Mouse (Mus musculus): ENCODE results near the gene Cd300ld5. TPM values are rescaled to one million over a fixed set of nuclear protein-coding genes. Genes with fewer than 3 reads are reported as not detected.
"Not testable (repeated sequence)": the region's sequence is repeated elsewhere in the genome, so short reads cannot be mapped to it uniquely, and the experiment has no call there.

Cd300ld5 gene
- 0.82 TPM in 1 of 2 replicates, not detected in the other for total RNA-seq (2014; rRNA removed)
- not detected in 2 replicates for polyA plus RNA-seq (2015; fragmentation: Nextera tagmentation; extraction: Ambion mirVana)

- ATAC-seq (ENCODE audit: low FRiP score); H3K4me2 ChIP-seq (ENCODE audit: low read depth, low read length, poor library complexity, severe bottlenecking); H3K4me3 ChIP-seq (ENCODE audit: low read depth, low read length): not testable (repeated sequence)
These were observed at the start of gene Cd300ld5 for GRCm38 (mm10) chr11:115037669-115038068. Gene Cd300ld5, minus strand, starts transcription at chr11:115037769.

GRCm38 (mm10) chr11:115086213-115086612 lies 48.6 kb upstream of the Cd300ld5 start:
- no peak overlapping the region for H3K4me2 ChIP-seq (ENCODE audit: low read depth, low read length, poor library complexity, severe bottlenecking)
- TF ChIP-seq CTCF (IDR thresholded peaks at IDR 0.05) = no peak
- no peak overlapping the region for H3K4me3 ChIP-seq (ENCODE audit: low read depth, low read length)
- peaks cover 12% of the 10 kb centered on the region; the same call in 1 of the 2 replicates for H3K27me3 ChIP-seq (ENCODE audit: insufficient read depth, low read length)
- H3K9me3 ChIP-seq (ENCODE audit: low read length) = no peaks in the 10 kb centered on the region
- H3K4me1 ChIP-seq (ENCODE audit: insufficient read depth, low read length) = 0 out of 2 replicates have a peak, but pooled peaks cover 6% of the 10 kb centered on the region
- ATAC-seq (ENCODE audit: low FRiP score) = no peak
- H3K36me3 ChIP-seq (ENCODE audit: insufficient read depth, low read length) = no peaks in the 10 kb centered on the region
- H3K27ac ChIP-seq (ENCODE audit: low read depth, low read length) = no peak overlapping the region
- H3K9ac ChIP-seq (replicated peaks; ENCODE audit: low read length, poor library complexity, severe bottlenecking) = no peak overlapping the region
- no peak for DNase-seq (ENCODE audit: low spot score)
- WGBS = 76% methylated on average over 7 of the region's 7 CpGs

More at GRCm38 (mm10) chr11:115037669-115038068, at the start of gene Cd300ld5:
- H3K4me1 ChIP-seq (ENCODE audit: insufficient read depth, low read length); H3K27me3 ChIP-seq (ENCODE audit: insufficient read depth, low read length); DNase-seq (ENCODE audit: low spot score); H3K27ac ChIP-seq (ENCODE audit: low read depth, low read length); H3K9ac ChIP-seq (replicated peaks; ENCODE audit: low read length, poor library complexity, severe bottlenecking); H3K36me3 ChIP-seq (ENCODE audit: insufficient read depth, low read length); H3K9me3 ChIP-seq (ENCODE audit: low read length): not testable (repeated sequence)
- no CpG with 5 or more reads among the region's 6 CpGs for WGBS

GRCm38 (mm10) chr11:115085064-115085463 lies 47.5 kb upstream of the Cd300ld5 start:
- no peak for DNase-seq (ENCODE audit: low spot score)
- no peak overlapping the region for H3K27ac ChIP-seq (ENCODE audit: low read depth, low read length)
- H3K36me3 ChIP-seq (ENCODE audit: insufficient read depth, low read length) = no peaks in the 10 kb centered on the region
- 0 out of 2 replicates have a peak, but pooled peaks cover 5% of the 10 kb centered on the region for H3K4me1 ChIP-seq (ENCODE audit: insufficient read depth, low read length)
- H3K27me3 ChIP-seq (ENCODE audit: insufficient read depth, low read length) = peaks cover 5% of the 10 kb centered on the region; the same call in 1 of the 2 replicates
- H3K9me3 ChIP-seq (ENCODE audit: low read length) = no peaks in the 10 kb centered on the region
- TF ChIP-seq CTCF (IDR thresholded peaks at IDR 0.05) = no peak
- H3K9ac ChIP-seq (replicated peaks; ENCODE audit: low read length, poor library complexity, severe bottlenecking) = no peak overlapping the region
- WGBS = 46% methylated on average over 8 of the region's 8 CpGs
- H3K4me3 ChIP-seq (ENCODE audit: low read depth, low read length) = no peak overlapping the region
- no peak overlapping the region for H3K4me2 ChIP-seq (ENCODE audit: low read depth, low read length, poor library complexity, severe bottlenecking)
- ATAC-seq (ENCODE audit: low FRiP score) = no peak

- Histone ChIP-seq H3K9ac (replicated peaks; ENCODE audit: low read length, poor library complexity, severe bottlenecking) (no peak overlapping the region), H3K9me3 (ENCODE audit: low read length) (no peaks in the 10 kb centered on the region), H3K4me2 (ENCODE audit: low read depth, low read length, poor library complexity, severe bottlenecking) (no peak overlapping the region), H3K4me3 (ENCODE audit: low read depth, low read length) (no peak overlapping the region), H3K4me1 (ENCODE audit: insufficient read depth, low read length) (0 out of 2 replicates have a peak, but pooled peaks cover 5% of the 10 kb centered on the region), H3K27ac (ENCODE audit: low read depth, low read length) (no peak overlapping the region), H3K36me3 (ENCODE audit: insufficient read depth, low read length) (no peaks in the 10 kb centered on the region), H3K27me3 (ENCODE audit: insufficient read depth, low read length) (peaks cover 5% of the 10 kb centered on the region; the same call in 1 of the 2 replicates)
- DNase-seq (ENCODE audit: low spot score) (no peak), ATAC-seq (ENCODE audit: low FRiP score) (no peak)
- TF ChIP-seq CTCF (IDR thresholded peaks at IDR 0.05) = no peak
- WGBS = 19% methylated on average over 12 of the region's 12 CpGs
These were observed 47.0 kb upstream of the Cd300ld5 start for GRCm38 (mm10) chr11:115084595-115084994.

DNA sequence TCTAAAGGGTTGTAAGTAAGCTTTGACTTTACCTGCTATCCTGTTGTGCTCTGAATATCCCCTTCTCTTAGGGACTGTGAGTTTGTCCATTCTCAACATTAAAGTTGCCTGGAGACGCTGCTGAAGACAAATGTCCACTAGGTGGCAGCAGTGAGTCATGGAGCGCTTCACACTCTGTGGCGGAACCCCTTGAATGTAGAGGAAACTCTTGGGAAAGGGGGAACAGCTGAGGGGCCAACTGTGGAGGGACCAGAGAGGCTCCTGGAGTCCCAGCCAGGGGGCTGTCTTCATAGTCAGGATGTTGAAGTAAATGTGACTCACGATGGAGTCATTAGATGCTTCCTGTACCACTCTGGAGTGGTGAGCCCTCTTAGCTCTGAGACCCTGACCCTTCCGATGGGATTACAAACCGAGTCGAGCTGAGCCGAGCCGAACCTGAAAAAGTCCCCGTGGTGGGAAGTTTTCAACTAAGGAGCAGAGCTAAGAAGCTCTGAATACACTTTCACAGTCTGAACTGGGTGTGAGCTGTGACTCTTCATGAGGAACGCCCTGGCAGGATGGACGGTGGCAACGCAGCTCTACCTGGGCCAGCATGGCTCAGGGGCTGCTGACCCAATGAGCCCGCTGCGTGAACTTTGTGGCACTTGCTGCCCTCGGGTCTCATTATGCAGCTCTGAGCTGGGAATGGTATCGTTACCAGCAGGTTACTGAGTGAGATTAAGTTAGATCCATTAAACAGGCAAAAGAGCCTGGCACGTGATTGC lies 46.0 kb upstream of the Cd300ld5 start:
- peak; percentile 99 for TF ChIP-seq CTCF (IDR thresholded peaks at IDR 0.05)
- Histone ChIP-seq H3K9ac (replicated peaks; ENCODE audit: low read length, poor library complexity, severe bottlenecking) (no peak overlapping the region), H3K4me1 (ENCODE audit: insufficient read depth, low read length) (0 out of 2 replicates have a peak, but pooled peaks cover 5% of the 10 kb centered on the region), H3K9me3 (ENCODE audit: low read length) (no peaks in the 10 kb centered on the region), H3K27ac (ENCODE audit: low read depth, low read length) (no peak overlapping the region), H3K4me2 (ENCODE audit: low read depth, low read length, poor library complexity, severe bottlenecking) (no peak overlapping the region), H3K36me3 (ENCODE audit: insufficient read depth, low read length) (no peaks in the 10 kb centered on the region), H3K4me3 (ENCODE audit: low read depth, low read length) (no peak overlapping the region), H3K27me3 (ENCODE audit: insufficient read depth, low read length) (peaks cover 5% of the 10 kb centered on the region; the same call in 1 of the 2 replicates)
- 35% methylated on average over 18 of the region's 18 CpGs for WGBS
- peak; percentile 68 for ATAC-seq (ENCODE audit: low FRiP score)
- DNase-seq (ENCODE audit: low spot score) = peak; percentile 87

- Histone ChIP-seq H3K9ac (replicated peaks; ENCODE audit: low read length, poor library complexity, severe bottlenecking) (no peak overlapping the region), H3K4me1 (ENCODE audit: insufficient read depth, low read length) (0 out of 2 replicates have a peak, but pooled peaks cover 5% of the 10 kb centered on the region), H3K27me3 (ENCODE audit: insufficient read depth, low read length) (peaks cover 5% of the 10 kb centered on the region; the same call in 1 of the 2 replicates), H3K9me3 (ENCODE audit: low read length) (no peaks in the 10 kb centered on the region), H3K36me3 (ENCODE audit: insufficient read depth, low read length) (no peaks in the 10 kb centered on the region), H3K27ac (ENCODE audit: low read depth, low read length) (no peak overlapping the region), H3K4me3 (ENCODE audit: low read depth, low read length) (no peak overlapping the region), H3K4me2 (ENCODE audit: low read depth, low read length, poor library complexity, severe bottlenecking) (no peak overlapping the region)
- 78% methylated on average over 6 of the region's 6 CpGs for WGBS
- ATAC-seq (ENCODE audit: low FRiP score) (no peak), DNase-seq (ENCODE audit: low spot score) (no peak)
- TF ChIP-seq CTCF (IDR thresholded peaks at IDR 0.05) = no peak
These were observed 44.6 kb upstream of the Cd300ld5 start for GRCm38 (mm10) chr11:115082196-115082595.

Data from midbrain, postnatal 0 days (tissue).